Mouse (Mus musculus) retina, postnatal 7 days (tissue): ENCODE measurements around the gene Atp6ap1l.
"Not testable (repeated sequence)": the region's sequence is repeated elsewhere in the genome, so short reads cannot be mapped to it uniquely, and the experiment has no call there.

Experiments
- DNase-seq: peaks from one replicate; pipeline ENCODE4 v3.0.0-alpha.2; 2012; ENCODE audit warnings: low read depth, low spot score

The Atp6ap1l gene

GRCm38 (mm10) chr13:90905176-90905575 is at the start of gene Atp6ap1l:
TSS of gene Atp6ap1l (minus strand) at chr13:90905355.
- DNase-seq: no peak

GRCm38 (mm10) chr13:90939600-90939999 is 34.4 kb upstream of the Atp6ap1l start:
- no peak for DNase-seq

- no peak for DNase-seq
These were observed 34.0 kb upstream of the Atp6ap1l start for GRCm38 (mm10) chr13:90939192-90939591.

GRCm38 (mm10) chr13:90935852-90936251 is 30.7 kb upstream of the Atp6ap1l start:
- no peak for DNase-seq

GRCm38 (mm10) chr13:90933256-90933655 is 28.1 kb upstream of the Atp6ap1l start:
- DNase-seq: no peak

- peak; percentile 56 for DNase-seq
These were observed 24.7 kb upstream of the Atp6ap1l start for GRCm38 (mm10) chr13:90929847-90930246.

- DNase-seq: not testable (repeated sequence)
These were observed 23.1 kb upstream of the Atp6ap1l start for GRCm38 (mm10) chr13:90928266-90928665.

GRCm38 (mm10) chr13:90926938-90927633 is 21.9 kb upstream of the Atp6ap1l start:
- no peak for DNase-seq

- DNase-seq: no peak
These were observed 21.1 kb upstream of the Atp6ap1l start for GRCm38 (mm10) chr13:90926125-90926765.

GRCm38 (mm10) chr13:90925191-90925590 is 20.0 kb upstream of the Atp6ap1l start:
- no peak for DNase-seq

GRCm38 (mm10) chr13:90924072-90924471 is 18.9 kb upstream of the Atp6ap1l start:
- no peak for DNase-seq

GRCm38 (mm10) chr13:90923617-90924016 is 18.5 kb upstream of the Atp6ap1l start:
- not testable (repeated sequence) for DNase-seq

- DNase-seq: peak; percentile 90
These were observed 17.8 kb upstream of the Atp6ap1l start, which contains the start of gene Rps23 for GRCm38 (mm10) chr13:90922751-90923612. TSS of gene Rps23 (plus strand) at chr13:90922958.

- no peak for DNase-seq
These were observed 9.6 kb upstream of the Atp6ap1l start for GRCm38 (mm10) chr13:90914721-90915120.

GRCm38 (mm10) chr13:90913675-90914192 is 8.6 kb upstream of the Atp6ap1l start:
- DNase-seq: no peak

- DNase-seq: no peak
These were observed 7.9 kb upstream of the Atp6ap1l start for GRCm38 (mm10) chr13:90912760-90913674.

GRCm38 (mm10) chr13:90907376-90907775 is 2.2 kb upstream of the Atp6ap1l start:
- DNase-seq: no peak

GRCm38 (mm10) chr13:90896821-90897220 is 8.3 kb downstream of the Atp6ap1l start:
- no peak for DNase-seq

- no peak for DNase-seq
These were observed 9.1 kb downstream of the Atp6ap1l start for GRCm38 (mm10) chr13:90896098-90896497.

- DNase-seq: no peak
These were observed 10.3 kb downstream of the Atp6ap1l start for GRCm38 (mm10) chr13:90894819-90895218.

- no peak for DNase-seq
These were observed 15.0 kb downstream of the Atp6ap1l start for GRCm38 (mm10) chr13:90890111-90890510.
